Mouse (Mus musculus) liver, postnatal 0 days (tissue): ENCODE data around the gene Mfsd12.

ENCODE experiments used
- CTCF ChIP-seq: sonication (generic); IDR thresholded peaks from 2 replicates; pipeline ENCODE4 v1.5.1; 2016; ENCODE audit warnings: antibody characterized with exemption, low read depth
- EP300 ChIP-seq: IDR thresholded peaks from 2 replicates; pipeline ENCODE4 v1.6.1; 2016; ENCODE audit warnings: antibody characterized with exemption, low read depth, mild to moderate bottlenecking

GRCm38 (mm10) chr10:81322444-81322843, 34.8 kb upstream of the Mfsd12 start:
- no peak for TF ChIP-seq CTCF
- no peak for TF ChIP-seq EP300
